Mouse (Mus musculus): Measurements from ENCODE around the gene Sh3glb1. TPM values are rescaled to one million over a fixed set of nuclear protein-coding genes. Genes with fewer than 3 reads are reported as not detected.
A peak's percentile ranks its signal among the peaks of the same experiment; 100 is the strongest.

Gene Sh3glb1
- total RNA-seq, 1 experiment from 2014 or later = 63.4 TPM

GRCm38 (mm10) chr3:144643301-144643871 lies 76.7 kb downstream of the Sh3glb1 start:
- peak in 1 of 2 experiments; percentile 10; a peak in 1 of 4 replicates for ATAC-seq (replicated peaks in 1 of 2; ENCODE audit: insufficient read depth in 1 of 2, low FRiP score in 2 of 2, low TSS enrichment in 1 of 2, low read depth in 1 of 2, poor library complexity in 2 of 2, severe bottlenecking in 2 of 2)

GRCm38 (mm10) chr3:144642141-144642540 lies 78.0 kb downstream of the Sh3glb1 start:
- ATAC-seq (replicated peaks in 1 of 2; ENCODE audit: insufficient read depth in 1 of 2, low FRiP score in 2 of 2, low TSS enrichment in 1 of 2, low read depth in 1 of 2, poor library complexity in 2 of 2, severe bottlenecking in 2 of 2) = no peak

GRCm38 (mm10) chr3:144640033-144640432 lies 80.1 kb downstream of the Sh3glb1 start:
- ATAC-seq (replicated peaks in 1 of 2; ENCODE audit: insufficient read depth in 1 of 2, low FRiP score in 2 of 2, low TSS enrichment in 1 of 2, low read depth in 1 of 2, poor library complexity in 2 of 2, severe bottlenecking in 2 of 2) = no peak

GRCm38 (mm10) chr3:144639387-144639786 lies 80.7 kb downstream of the Sh3glb1 start:
- ATAC-seq (replicated peaks in 1 of 2; ENCODE audit: insufficient read depth in 1 of 2, low FRiP score in 2 of 2, low TSS enrichment in 1 of 2, low read depth in 1 of 2, poor library complexity in 2 of 2, severe bottlenecking in 2 of 2) = no peak

GRCm38 (mm10) chr3:144638110-144638509 lies 82.0 kb downstream of the Sh3glb1 start:
- ATAC-seq (replicated peaks in 1 of 2; ENCODE audit: insufficient read depth in 1 of 2, low FRiP score in 2 of 2, low TSS enrichment in 1 of 2, low read depth in 1 of 2, poor library complexity in 2 of 2, severe bottlenecking in 2 of 2) = no peak

GRCm38 (mm10) chr3:144635236-144635635 lies 84.9 kb downstream of the Sh3glb1 start:
- no peak for ATAC-seq (replicated peaks in 1 of 2; ENCODE audit: insufficient read depth in 1 of 2, low FRiP score in 2 of 2, low TSS enrichment in 1 of 2, low read depth in 1 of 2, poor library complexity in 2 of 2, severe bottlenecking in 2 of 2)

Other genes with a start within 250 kb of the Sh3glb1 start
- gene Hs2st1, start 150.2 kb downstream of the Sh3glb1 start, total RNA-seq (2017) = 15.8 and 16.8 TPM in 2 replicates
- gene Selenof, start 150.0 kb downstream of the Sh3glb1 start, total RNA-seq (2017) = 485 and 587 TPM in 2 replicates
- gene Clca3a1, start 40.6 kb upstream of the Sh3glb1 start, total RNA-seq (2017) = 1.4 and 4.8 TPM in 2 replicates
- not detected in 2 replicates for gene Clca3a2, start 99.2 kb upstream of the Sh3glb1 start, total RNA-seq (2017)
- gene Clca3b, start 129.0 kb upstream of the Sh3glb1 start, total RNA-seq (2017) = not detected in 2 replicates
- not detected in 2 replicates for gene Clca4b, start 212.2 kb upstream of the Sh3glb1 start, total RNA-seq (2017)

Measured in hematopoietic stem cell, adult 5-6 weeks (primary cell).